Mouse (Mus musculus) heart, postnatal 36 days (tissue): Measurements from ENCODE around the gene Calm3. TPM values are rescaled to one million over a fixed set of nuclear protein-coding genes. Genes with fewer than 3 reads are reported as not detected.

Experiments
- DNase-seq, 2 experiments: peaks; one replicate each; pipeline ENCODE4 v3.0.0; 2021 to 2022
- intact Hi-C: fragments of 180-260 bp; cut with DNase I; formaldehyde crosslinking; loops from one replicate; pipeline ENCODE4 v1.15.1; 2025
- total RNA-seq, 2 experiments: library from RNA; stranded (reverse); gene quantifications; 2 replicates each; pipeline ENCODE4 v1.2.3; 2021

Gene Calm3
- total RNA-seq, 2 experiments from 2014 or later = 182 to 193 TPM

- intact Hi-C loops = no loop called here
- DNase-seq = peak; percentile 73 to 77
These were observed 20.3 kb upstream of the Calm3 start, which contains the start of gene Pnmal2 for GRCm38 (mm10) chr7:16944061-16944807. TSS of gene Pnmal2 (plus strand) at chr7:16944682.

- no peak for DNase-seq
- intact Hi-C loops = no loop called here
These were observed 18.9 kb upstream of the Calm3 start for GRCm38 (mm10) chr7:16942861-16943260.

GRCm38 (mm10) chr7:16940292-16940691, 16.4 kb upstream of the Calm3 start:
- DNase-seq = peak in 1 of 2 experiments; percentile 26
- intact Hi-C loops = no loop called here

GRCm38 (mm10) chr7:16938117-16938791, 14.3 kb upstream of the Calm3 start:
- no peak for DNase-seq
- intact Hi-C loops = no loop called here

GRCm38 (mm10) chr7:16937312-16937711, 13.4 kb upstream of the Calm3 start:
- intact Hi-C loops = no loop called here
- no peak for DNase-seq

- peak; percentile 41 to 63 for DNase-seq
- intact Hi-C loops = loop anchor here (1.0 kb wide), 3 partner anchors 17 to 133 kb away; no protein-coding TSS in a partner anchor
These were observed 9.0 kb upstream of the Calm3 start for GRCm38 (mm10) chr7:16932704-16933577.

GRCm38 (mm10) chr7:16931968-16932627, 8.2 kb upstream of the Calm3 start:
- DNase-seq = peak; percentile 85 to 87
- intact Hi-C loops = loop anchor here (1.0 kb wide), 3 partner anchors 18 to 134 kb away; no protein-coding TSS in a partner anchor

- peak; percentile 71 to 78 for DNase-seq
- intact Hi-C loops = no loop called here
These were observed 6.9 kb upstream of the Calm3 start for GRCm38 (mm10) chr7:16930850-16931249.

- no peak for DNase-seq
- intact Hi-C loops = no loop called here
These were observed 4.4 kb upstream of the Calm3 start for GRCm38 (mm10) chr7:16928341-16928740.

- DNase-seq = no peak
- intact Hi-C loops = no loop called here
These were observed 454 bp downstream of the Calm3 start for GRCm38 (mm10) chr7:16923283-16924036.

- intact Hi-C loops = no loop called here
These were observed 1.4 kb downstream of the Calm3 start for GRCm38 (mm10) chr7:16922360-16922973.

GRCm38 (mm10) chr7:16921881-16922335, 2.0 kb downstream of the Calm3 start:
- intact Hi-C loops = no loop called here
- no peak for DNase-seq

More at GRCm38 (mm10) chr7:16922360-16922973, 1.4 kb downstream of the Calm3 start:
- no peak for DNase-seq

- intact Hi-C loops = no loop called here
- no peak for DNase-seq
These were observed 2.8 kb downstream of the Calm3 start for GRCm38 (mm10) chr7:16920818-16921791.

- intact Hi-C loops = no loop called here
- DNase-seq = no peak
These were observed 3.7 kb downstream of the Calm3 start for GRCm38 (mm10) chr7:16920150-16920579.

GRCm38 (mm10) chr7:16919395-16920149, 4.3 kb downstream of the Calm3 start:
- no peak for DNase-seq
- intact Hi-C loops = no loop called here

GRCm38 (mm10) chr7:16918670-16919069, 5.2 kb downstream of the Calm3 start:
- intact Hi-C loops = no loop called here
- no peak for DNase-seq

- no peak for DNase-seq
- intact Hi-C loops = no loop called here
These were observed 5.9 kb downstream of the Calm3 start for GRCm38 (mm10) chr7:16918014-16918413.
